Mouse (Mus musculus) adrenal gland, postnatal 4 days (tissue): ENCODE measurements around the gene Xrcc4. TPM values are rescaled to one million over a fixed set of nuclear protein-coding genes. Genes with fewer than 3 reads are reported as not detected.

Source experiments
- DNase-seq, 2 experiments: peaks; one replicate each; pipeline ENCODE4 v3.0.0; 2021 to 2022; ENCODE audit warnings: low spot score in 2 of 2, mixed read lengths in 2 of 2
- total RNA-seq, 2 experiments: library from RNA; stranded (reverse); gene quantifications; 2 replicates each; pipeline ENCODE4 v1.2.3; 2021

Xrcc4 gene
- total RNA-seq, 2 experiments from 2014 or later: 14.7 to 21.7 TPM

DNA sequence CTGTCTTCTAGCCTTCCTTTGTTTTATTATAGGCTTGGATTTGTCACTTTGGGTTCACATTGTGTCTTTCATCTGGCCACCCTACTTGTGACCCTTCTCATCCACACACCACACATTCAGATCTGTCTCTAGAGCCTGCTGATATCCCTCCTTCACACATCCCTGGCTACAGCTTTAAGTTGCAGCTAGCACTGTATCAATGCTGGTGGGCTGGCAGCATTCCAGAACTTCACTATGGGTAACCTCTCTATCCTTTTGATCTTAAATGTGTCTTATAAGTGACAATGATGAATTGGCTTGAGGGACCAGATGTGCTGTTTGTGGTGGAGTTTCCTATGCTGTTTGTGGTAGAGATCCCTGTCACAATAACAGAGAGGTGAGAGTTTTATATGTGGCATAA lies 120.7 kb downstream of the Xrcc4 start:
- DNase-seq: no peak

DNA sequence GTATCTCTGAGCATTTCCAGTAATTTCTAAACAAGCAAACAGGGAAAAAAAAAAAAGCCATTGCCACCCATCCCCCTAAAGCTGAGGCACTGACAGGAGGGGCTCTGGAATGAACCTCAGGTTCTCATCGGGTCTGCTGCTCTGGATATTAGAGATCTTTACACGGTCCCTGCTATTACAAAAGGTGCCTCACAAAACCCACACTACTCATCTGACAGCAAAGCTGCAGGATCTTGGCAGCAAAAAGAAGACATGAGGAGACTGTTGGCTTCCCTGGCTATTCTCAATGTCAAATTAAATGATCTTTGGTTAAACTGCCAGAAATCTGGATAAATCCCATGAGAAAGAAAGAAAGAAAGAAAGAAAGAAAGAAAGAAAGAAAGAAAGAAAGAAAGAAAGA lies 145.1 kb downstream of the Xrcc4 start:
- no peak for DNase-seq

DNA sequence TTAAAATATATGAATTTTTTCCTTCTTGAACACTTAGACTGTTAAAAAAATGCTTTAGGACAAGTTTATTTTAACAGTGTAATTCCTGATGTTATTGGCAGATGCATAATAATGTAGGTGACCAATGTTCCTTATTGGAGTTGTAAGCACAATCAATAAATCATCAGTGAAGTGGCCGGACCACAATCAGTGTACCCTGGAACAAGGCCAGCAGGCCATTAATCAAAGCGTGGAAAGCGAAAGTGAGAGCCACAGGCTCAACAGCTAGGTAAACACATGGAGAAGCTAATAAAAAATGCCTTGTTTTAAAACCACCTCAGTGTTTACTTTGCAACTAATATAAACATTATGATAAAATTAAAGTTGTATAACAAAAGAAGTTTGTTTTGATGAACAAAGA lies 159.9 kb downstream of the Xrcc4 start:
- peak; percentile 5 to 16 for DNase-seq

DNA sequence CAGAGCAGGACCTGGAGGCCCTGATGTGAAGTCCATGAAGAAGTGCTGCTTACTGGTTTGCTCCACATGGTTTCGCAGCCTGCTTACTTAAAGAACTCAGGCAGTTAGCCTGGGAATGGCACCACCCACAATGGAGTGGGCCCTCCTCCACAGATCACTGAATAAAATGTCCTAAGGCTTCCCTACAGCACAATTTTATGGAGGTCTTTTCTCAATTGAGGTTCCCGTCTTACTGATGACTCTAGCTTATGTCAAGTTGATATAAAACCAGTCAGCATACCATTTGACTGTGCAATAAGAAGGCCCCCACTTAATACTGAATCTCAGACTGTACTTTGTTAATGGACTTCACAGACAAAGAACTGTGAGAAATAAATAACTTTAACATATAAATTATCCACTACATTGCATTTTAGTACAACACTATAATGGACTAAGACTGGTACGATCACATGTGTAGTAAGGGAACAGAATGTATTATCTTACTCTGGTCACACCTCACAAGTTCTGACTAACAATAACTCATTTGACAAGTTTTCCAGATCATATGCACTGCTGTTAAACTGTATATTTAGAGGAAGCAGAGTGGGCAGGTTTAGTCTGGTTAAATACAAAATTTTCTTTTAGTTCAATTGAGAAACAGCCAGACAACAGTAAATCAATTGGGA lies 170.5 kb downstream of the Xrcc4 start:
- DNase-seq: no peak

DNA sequence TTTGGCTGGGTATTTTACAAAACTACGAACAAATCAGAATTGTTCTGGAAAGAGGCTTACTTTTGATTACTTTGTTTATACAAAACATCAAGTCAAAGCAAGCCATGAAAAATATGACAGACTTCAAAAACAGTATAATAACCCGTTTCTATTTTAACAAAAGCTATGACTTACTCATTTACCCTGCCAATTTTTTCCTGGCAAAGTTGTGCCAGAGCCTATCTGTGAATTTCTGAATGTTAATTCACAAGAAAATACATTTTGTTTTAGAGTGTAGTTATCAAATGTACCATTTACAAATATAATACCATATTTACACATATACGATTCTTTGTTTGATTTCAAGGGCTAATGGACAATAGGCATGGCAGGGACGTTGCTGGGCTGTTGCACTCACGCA lies 175.1 kb downstream of the Xrcc4 start:
- no peak for DNase-seq

DNA sequence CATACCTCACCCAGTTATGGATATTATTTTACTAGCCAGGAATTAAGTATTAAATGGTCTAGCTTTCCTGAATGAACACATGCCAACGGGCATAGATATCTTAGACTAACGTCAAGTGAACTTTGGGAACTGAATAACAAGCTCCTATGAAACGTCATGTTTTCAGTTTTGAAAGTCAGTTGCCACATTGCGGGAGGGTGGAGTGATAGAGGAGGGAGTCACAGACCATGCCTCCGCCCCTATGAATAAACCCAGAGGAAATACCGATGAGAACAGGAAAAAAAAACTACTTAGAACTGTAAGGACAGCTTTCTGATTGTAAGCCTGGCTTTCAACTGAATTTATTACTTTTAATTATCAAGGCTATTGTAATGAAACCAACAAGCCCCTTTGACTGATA lies 175.5 kb downstream of the Xrcc4 start:
- no peak for DNase-seq

DNA sequence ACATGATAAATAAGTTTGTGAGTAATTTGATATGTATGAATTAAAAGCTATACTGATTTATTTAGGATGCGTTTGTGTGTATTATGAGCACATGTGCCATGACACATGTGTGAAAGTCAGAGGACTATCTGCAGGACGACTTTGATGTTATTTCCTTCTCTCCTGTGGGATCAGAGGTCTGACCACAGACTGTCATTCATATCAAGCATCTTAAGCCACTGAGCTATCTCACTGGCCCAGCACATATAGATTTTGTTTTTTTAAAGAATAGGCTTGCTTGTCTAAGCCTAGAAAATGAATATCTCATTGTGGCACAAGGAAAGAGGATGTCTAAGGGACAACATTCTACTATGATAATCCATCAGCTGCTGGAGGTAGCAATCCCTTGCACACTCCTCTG lies 183.3 kb downstream of the Xrcc4 start:
- DNase-seq: no peak

DNA sequence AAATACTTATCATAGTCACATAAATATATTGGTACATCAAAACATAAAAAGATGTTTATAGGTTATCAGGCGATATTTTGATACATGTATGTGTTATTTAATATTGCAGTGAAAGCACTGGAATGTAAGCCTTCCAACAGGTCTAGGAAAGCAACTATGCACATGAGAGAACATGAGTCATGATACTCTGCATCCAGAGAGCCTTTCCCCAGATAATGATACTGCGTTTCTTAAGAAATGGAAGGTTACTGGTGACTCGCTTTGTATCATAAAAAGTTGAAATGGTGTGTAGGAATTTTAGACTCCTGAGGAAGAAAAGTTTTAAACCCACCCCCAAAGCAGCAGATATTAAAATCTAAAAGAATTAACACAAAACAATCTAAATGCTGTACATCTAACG lies 190.3 kb downstream of the Xrcc4 start:
- no peak for DNase-seq

DNA sequence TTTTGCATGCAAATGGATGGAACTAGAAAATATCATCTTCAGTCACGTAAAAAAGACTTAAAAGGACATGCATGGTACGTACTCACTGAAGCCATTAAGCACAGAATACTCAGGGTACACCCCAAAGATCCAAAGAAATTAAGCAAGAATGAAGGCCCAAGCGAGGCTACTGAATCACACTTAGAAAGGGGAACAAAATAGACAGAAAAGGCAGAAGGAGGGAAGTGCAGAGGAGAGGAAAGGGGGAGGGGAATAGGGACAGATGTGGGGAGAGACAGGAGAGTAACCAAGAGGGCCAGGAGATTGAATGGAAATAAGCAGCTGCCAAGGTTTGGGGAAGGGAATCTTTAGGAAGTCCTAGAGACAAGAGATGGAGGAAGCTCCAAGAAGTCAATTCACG lies 197.3 kb downstream of the Xrcc4 start:
- DNase-seq: no peak

DNA sequence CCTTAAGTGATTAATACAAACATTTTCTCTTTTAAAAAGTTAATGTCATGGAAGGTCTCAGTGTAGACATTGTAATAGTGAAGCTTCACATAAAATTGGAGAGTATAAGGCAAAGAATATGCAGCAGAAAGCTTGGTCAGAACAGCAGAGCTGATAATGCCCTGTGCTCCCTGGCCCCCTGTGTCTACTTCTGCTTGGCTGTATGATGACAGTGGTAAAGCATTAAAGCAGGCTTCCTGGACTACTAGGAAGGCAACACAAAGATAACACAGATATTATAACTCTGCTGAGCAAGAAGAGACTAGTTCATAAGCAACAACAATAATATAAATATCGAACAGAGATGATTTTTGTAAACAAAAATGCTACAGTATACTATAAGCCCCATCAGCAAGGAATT lies 199.2 kb downstream of the Xrcc4 start:
- DNase-seq: no peak

DNA sequence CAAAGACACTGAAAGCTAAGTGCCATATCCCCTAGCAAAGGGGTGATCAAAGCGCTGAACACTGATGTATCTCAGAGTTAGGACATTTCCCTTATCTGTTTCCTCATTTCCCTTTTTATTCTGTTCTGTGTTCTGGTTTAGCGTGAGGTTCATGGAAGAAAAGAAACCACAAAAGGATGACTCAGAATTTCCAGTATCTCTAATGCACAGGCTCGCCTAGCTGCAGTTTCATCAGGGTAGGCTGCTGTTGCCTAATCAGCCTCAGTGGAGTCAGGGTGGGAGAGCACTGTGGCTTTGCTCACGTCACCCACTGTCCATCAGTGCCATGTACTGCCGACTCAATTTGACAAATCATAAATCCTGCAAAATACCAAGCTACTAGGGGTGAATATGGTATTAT lies 200.3 kb downstream of the Xrcc4 start:
- no peak for DNase-seq

DNA sequence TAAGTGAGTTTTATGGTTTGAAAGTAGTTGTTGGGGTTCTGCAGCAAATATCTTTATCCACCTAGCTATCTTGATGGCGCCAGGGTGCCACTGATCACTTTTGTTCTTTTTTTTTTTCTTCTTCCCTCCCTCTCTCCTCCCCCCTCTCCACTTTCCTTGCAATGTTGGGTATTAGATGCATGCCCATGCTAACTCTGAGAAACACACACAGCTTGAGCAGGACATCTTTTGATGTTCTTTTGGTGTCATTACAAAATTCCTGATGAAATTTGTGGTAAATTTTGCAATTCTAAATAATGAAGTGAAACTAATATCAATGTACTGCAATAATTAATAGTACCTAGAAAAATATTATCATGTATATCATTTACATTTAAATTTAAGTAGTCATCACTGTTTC lies 205.9 kb downstream of the Xrcc4 start:
- DNase-seq: no peak

DNA sequence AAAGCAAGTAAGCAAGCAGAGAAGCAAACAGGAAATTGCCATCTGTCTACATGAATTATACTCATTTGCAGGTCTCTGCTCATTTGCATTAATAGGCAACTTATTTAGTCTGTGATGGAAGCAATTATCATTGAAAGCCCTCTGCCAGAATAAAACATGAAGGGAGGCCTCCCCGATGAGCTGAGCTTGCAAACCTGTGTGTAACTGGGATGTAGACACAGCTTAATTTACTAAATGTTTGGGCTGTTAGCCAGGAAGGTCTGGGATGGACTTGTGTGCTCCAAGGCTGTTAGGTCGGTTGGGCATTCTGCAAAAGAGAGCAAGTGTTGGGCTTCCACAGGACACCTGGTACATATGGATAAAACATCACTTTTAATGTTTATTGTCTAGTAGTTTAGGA lies 208.1 kb downstream of the Xrcc4 start:
- DNase-seq: no peak

DNA sequence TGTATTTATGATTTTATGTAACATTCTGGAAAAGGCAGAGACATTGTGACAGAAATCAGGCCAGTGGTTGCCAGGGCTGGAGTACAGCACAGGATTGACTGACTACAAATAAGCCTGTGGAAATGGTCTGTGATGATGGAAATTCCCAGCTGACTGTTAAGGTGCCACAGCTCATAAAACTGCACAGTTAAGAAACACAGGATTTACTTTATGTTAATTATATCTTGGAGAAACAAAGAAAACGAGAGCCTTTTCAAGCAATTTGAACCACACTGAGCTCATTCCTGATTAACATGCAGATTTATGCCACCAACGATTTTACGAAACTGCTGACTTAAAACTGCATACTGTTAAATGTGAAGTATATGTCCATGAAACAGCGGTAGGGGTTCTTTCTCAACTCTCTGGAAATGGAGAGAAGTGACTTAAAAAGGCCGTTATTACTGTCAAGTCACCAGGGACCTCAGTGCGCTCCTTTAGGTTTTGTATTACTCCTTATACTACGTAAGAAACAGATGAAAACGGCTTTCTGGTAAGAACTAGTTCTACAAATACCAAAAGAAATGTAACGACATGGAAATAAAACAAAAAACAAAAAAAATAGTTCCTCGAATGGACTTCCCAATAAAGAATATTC lies 210.5 kb downstream of the Xrcc4 start:
- no peak for DNase-seq

DNA sequence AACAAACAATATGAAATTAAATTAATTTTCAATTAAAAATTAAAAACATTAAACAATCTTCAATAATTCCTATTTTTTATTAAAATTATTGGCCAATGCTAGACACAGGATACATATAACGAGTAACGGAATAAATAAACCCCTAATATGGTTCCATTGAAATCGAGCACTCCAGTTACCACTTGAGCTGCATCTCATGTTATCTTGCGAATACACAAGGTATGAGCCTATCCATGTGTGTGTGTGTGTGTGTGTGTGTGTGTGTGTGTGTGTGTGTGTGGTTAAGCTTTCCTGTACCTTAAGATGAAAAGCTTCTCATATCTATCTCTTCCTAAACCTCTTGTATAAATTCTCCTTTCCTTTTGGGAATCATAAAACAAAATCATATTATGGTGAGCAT lies 213.9 kb downstream of the Xrcc4 start:
- no peak for DNase-seq

DNA sequence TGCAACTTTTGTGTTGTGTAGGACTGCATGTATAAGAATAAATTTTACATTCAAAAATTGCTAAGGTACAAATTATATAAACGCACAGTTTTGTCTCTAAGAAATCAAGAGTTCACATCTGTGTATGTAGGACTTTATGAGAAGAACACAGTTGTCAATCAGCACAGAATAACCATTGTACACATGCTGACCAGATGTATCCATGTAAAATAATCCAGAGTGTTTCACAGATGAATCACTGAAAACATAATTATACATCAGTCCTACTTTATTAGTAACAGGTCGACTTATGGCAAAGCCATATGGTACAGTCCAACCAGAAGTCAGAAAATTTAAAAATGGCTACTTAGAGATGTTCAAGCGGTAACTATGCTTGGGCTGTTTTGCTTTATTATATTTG lies 216.7 kb downstream of the Xrcc4 start:
- DNase-seq: no peak

DNA sequence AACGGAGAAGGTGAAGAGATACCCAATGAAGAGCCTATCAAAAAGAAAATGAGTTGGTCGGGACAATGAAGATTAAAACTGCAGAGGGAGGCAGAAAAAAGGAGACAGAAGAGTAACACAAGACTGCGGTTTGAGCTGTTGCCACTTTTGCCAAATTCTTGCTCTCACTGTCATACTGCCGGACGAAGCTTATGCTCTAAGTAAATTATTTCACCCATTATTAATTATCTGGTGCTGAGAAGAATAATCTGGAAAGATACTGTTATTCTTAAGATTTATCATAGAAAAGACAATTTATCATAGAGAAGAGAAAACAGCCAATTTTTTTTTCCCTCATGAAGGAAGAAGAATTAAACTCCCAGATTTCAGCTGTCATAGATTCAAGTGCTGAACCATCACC lies 235.3 kb downstream of the Xrcc4 start:
- DNase-seq: no peak

DNA sequence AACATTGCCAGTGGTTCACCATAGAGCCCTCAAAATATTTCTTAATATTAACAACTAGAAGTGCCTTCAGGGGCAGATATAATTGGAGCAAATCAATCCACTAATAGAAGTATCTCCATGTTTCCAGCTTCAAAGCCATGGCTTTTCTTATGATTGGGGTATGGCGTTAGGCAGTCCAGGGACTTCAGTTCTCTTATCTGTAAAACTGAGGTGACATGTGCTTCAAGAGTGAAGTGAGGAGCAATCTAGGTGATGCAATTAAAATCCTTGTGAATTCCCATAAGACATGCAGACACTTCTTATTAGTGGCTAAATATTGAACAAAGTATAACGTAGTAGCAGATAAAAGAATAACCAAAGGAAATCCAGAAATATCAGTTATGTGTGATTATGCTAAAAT lies 238.7 kb downstream of the Xrcc4 start:
- DNase-seq: no peak

DNA sequence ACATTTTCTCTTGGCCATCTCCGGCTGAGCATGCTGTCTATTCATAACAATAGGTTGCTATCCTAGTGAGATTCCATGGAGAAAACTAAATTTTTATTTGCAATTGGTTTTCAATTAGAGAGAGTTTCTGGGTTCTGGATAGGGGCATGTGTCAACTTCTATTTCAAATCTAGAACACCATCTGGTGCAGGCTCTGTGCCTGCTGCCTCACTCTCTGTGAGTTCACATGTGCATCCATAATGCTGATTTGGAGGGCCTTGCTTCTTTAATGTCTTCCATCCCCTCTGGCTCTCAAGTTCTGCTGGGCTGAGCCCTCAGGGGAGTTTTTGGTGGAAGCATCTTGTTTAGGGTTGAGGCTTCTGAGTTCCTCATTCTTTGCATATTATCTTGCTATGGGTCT lies 239.5 kb downstream of the Xrcc4 start:
- DNase-seq: no peak

DNA sequence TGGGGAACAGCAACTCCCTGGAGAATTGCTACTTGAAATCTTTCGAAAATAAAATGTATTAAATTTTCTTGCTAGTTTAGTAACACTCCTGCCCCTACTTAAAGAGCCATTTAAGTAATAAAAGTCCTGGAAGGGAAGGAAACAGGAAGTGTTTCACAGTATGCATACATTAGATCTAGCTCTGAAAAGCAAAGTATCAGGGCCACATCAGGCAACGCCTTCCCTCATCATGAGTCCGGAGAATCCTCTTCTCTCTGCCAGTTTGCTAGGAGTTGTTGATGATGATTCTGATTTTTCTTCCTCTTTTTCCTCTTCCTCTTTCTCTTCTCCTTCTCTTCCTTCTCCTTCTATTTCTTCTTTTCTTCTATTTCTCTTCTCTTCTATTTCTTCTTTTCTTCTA lies 250.8 kb downstream of the Xrcc4 start:
- no peak for DNase-seq

DNA sequence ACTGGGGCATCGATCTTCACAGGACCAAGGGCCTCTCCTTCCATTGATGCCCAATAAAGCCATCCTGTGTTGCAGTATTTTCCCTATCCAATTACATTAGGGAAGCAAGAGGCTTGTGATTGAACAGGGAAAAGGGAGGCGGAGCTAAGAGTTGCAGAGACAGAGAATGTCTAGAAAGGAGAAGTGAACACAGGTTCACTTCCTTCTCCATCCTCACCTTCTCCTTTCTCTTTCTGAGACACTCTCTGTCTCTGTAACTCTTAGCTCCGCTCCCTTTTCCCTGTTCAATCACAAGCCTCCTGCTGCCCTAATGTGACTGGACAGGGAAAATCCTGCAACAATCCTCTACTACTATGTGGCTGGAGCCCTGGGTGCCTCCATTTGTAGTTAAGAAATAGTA lies 254.9 kb downstream of the Xrcc4 start:
- DNase-seq: no peak

DNA sequence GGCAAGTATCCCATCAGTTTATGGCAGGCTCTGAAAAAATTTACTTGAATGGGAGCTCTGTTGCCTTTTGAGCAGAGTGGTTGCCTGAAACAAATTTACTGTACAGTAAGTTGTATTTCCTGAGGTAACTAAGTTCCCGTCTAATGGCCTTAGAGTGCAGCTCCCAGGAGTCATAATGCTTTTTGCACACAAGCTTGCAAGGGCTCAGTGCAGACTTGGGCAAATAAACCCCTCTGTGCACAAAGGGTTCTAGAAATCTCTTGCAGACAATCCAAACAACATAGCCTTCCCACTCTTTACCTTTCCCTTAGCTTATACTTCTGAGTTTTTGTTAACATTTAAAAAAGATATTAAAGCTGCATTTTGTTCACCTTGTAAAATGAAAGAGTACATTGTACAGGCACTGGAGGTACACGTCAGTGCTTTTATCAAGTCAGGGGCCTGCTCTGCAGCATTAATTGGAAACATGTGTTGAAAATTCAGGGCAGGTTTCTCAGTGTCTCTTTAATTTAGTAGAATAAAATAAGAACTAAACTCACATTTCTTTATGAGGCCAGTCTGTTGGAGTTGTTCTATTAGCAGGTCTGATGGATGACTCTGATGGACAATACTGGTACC lies 256.2 kb downstream of the Xrcc4 start:
- DNase-seq: no peak

DNA sequence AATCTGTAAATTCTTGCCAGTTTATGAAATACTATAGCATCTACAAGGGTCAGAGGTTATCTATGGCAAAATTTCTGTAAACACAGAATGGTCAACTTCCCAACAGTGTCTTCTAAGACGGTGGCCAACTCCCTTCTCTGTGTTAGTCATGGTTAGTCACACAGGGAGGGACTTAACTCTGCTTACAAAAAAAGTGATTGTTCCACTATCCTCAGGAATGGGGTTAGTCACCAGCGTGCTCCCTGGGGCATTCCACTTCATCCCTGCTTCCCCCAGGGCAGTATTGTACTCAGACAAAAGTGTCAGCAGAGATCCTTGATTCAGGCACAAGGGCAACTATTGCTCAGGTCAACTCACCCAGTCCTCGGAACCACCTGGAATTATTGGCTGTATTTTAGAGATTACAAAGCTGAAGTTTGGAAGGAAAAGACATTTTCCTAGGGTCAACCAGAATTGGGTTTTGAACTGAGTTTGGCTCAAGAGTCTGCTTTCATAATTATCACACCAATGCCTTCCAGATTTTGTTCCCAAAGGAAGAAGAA lies 260.9 kb downstream of the Xrcc4 start:
- no peak for DNase-seq
